Mouse (Mus musculus) stomach, postnatal 0 days (tissue): ENCODE measurements around the gene Furin.

Experiments used
- CTCF ChIP-seq: IDR thresholded peaks from 2 replicates; pipeline ENCODE4 v1.5.1; 2016; ENCODE audit warnings: antibody characterized with exemption, low read depth, mild to moderate bottlenecking, moderate library complexity
- EP300 ChIP-seq: optimal IDR thresholded peaks from 2 replicates; pipeline ENCODE3; 2016; ENCODE audit warnings: antibody characterized with exemption

DNA sequence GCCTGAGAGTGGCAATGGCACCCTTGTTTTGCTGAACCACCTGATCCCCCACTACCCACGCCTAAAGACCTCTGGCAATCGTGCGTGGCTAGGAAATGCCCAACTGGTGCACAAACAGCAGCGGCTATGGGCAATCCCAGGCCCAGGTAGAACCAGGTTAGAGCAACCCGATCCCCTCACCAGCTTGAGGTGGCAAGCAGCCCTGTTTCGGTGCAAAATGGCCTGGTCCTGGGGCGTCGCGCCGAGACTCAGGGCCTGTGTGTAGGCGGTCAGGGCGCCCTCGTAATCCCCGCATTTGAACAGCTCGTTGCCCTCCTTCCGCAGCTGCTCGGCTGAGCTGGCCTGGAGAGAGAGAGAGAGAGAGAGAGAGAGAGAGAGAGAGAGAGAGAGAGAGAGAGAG lies 65.9 kb downstream of the Furin start:
- TF ChIP-seq CTCF (no peak), EP300 (no peak)
